Mouse (Mus musculus) forebrain, embryonic 14.5 days (tissue): ENCODE measurements around the gene Dbf4. TPM values are rescaled to one million over a fixed set of nuclear protein-coding genes. Genes with fewer than 3 reads are reported as not detected.

Source experiments
- ATAC-seq: fragments of 200-750 bp; cut with Nextera tagmentation; 2 replicates; pipeline ENCODE4 v1.8.0; 2017; ENCODE audit warnings: mild to moderate bottlenecking, moderate library complexity
- DNase-seq: peaks from one replicate; pipeline ENCODE4 v3.0.0-alpha.2; 2015; ENCODE audit warnings: low spot score
- H3K27ac ChIP-seq: fragments of 300-500 bp; sonication (generic); 2 replicates; pipeline ENCODE4 v1.5.1; 2014; ENCODE audit warnings: low read depth, mild to moderate bottlenecking, control low read depth, low read length, moderate library complexity
- H3K27me3 ChIP-seq: fragments of 300-500 bp; sonication (generic); replicated peaks from 2 replicates; pipeline ENCODE4 v1.6.1; 2014; ENCODE audit warnings: low read length, control low read depth, mixed read lengths; ENCODE audit not compliant: control insufficient read depth, insufficient read depth
- H3K36me3 ChIP-seq: fragments of 300-500 bp; sonication (generic); 2 replicates; pipeline ENCODE4 v1.6.1; 2014; ENCODE audit warnings: low read length, control low read depth; ENCODE audit not compliant: control insufficient read depth, insufficient read depth
- H3K4me1 ChIP-seq: fragments of 300-500 bp; sonication (generic); 2 replicates; pipeline ENCODE4 v1.6.1; 2014; ENCODE audit warnings: antibody characterized with exemption, low read length, control low read depth; ENCODE audit not compliant: control insufficient read depth, insufficient read depth
- H3K4me2 ChIP-seq: fragments of 300-500 bp; sonication (generic); 2 replicates; pipeline ENCODE4 v1.6.1; 2014; ENCODE audit warnings: mild to moderate bottlenecking, control low read depth, low read length
- H3K4me3 ChIP-seq: fragments of 300-500 bp; sonication (generic); 2 replicates; pipeline ENCODE4 v1.5.1; 2014; ENCODE audit warnings: low read depth, low read length, control low read depth
- H3K9ac ChIP-seq: fragments of 300-500 bp; sonication (generic); 2 replicates; pipeline ENCODE4 v1.6.1; 2014; ENCODE audit warnings: mild to moderate bottlenecking, low read length, control low read depth, moderate library complexity
- H3K9me3 ChIP-seq: fragments of 300-500 bp; sonication (generic); replicated peaks from 2 replicates; pipeline ENCODE4 v1.6.1; 2016; ENCODE audit warnings: low read length, control low read depth, mixed read lengths; ENCODE audit not compliant: control insufficient read depth
- WGBS: fragments of 180-500 bp; shearing (Covaris S2); extraction: QIAGEN DNeasy Blood & Tissue Kit; methylation state at CpG from one replicate; pipeline ENCODE4 v1.1.7; 2014; 5-methylcytosine and 5-hydroxymethylcytosine counted together
- polyA plus RNA-seq: library from polyadenylated mRNA; unstranded; fragments of >200 nt; fragmentation: Nextera tagmentation; extraction: Ambion mirVana; gene quantifications from 2 replicates; pipeline ENCODE4 v1.2.1, GENCODE M21; 2014

Dbf4 gene
- polyA plus RNA-seq, 1 experiment from 2014 or later, result 31.6 TPM

- Histone ChIP-seq H3K4me3 (peak overlapping the region; percentile 71), H3K9ac (peak overlapping the region; percentile 88)
- 8% methylated on average over 3 of the region's 3 CpGs for WGBS
Measured at GRCm38 (mm10) chr5:8421424-8421823, 1.1 kb downstream of the Dbf4 start.

GRCm38 (mm10) chr5:8417443-8417842 is 5.1 kb downstream of the Dbf4 start:
- Histone ChIP-seq H3K27me3 (no peaks in the 10 kb centered on the region), H3K9me3 (no peaks in the 10 kb centered on the region), H3K4me1 (peaks cover 3% of the 10 kb centered on the region; the same call in 1 of the 2 replicates), H3K27ac (no peak overlapping the region), H3K9ac (no peak overlapping the region), H3K4me3 (no peak overlapping the region), H3K4me2 (no peak overlapping the region), H3K36me3 (peaks cover 36% of the 10 kb centered on the region)
- 41% methylated on average over 1 of the region's 1 CpGs for WGBS
- ATAC-seq (no peak), DNase-seq (no peak)

More at GRCm38 (mm10) chr5:8421424-8421823, 1.1 kb downstream of the Dbf4 start:
- H3K36me3 ChIP-seq, result peaks cover 22% of the 10 kb centered on the region
- no peak overlapping the region for H3K27ac ChIP-seq
- H3K4me1 ChIP-seq, result peaks cover 5% of the 10 kb centered on the region; the same call in 1 of the 2 replicates
- ATAC-seq (no peak), DNase-seq (no peak)
- H3K4me2 ChIP-seq, result peak overlapping the region; percentile 64
- no peaks in the 10 kb centered on the region for H3K27me3 ChIP-seq
- H3K9me3 ChIP-seq, result no peaks in the 10 kb centered on the region

DNA sequence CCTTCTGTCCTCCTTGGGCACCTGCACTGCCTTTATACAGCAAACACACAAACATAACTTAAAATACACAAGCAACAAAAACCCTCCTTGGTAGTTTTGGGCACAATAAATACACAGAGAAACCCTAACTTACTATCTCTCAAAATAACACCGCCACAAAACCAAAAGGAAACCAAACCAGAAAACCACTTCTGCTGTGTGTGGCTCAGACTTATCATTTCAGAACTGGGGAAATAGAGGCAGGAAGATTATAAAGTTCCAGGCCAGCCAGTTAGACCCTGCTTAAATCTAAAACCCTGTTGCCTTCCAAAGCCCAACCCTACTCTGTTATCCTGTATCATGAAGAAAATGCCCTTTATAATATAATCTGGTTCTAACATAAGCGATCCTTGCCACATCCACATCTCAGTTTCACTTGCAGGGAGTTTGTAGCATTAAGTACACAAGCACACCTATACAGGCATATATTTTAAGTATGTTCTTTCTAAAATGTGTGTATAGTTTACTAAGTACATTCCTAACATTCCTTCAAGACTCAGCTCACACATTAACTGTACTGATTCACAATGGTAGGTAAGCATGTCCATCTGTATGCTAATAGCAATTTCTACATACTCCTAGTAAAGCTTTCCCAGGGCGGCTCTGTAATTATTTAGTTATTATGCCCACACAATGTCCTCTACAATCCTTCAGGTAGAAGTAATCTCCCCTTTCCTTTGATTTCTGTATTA is 5.7 kb downstream of the Dbf4 start:
- no peak overlapping the region for H3K4me2 ChIP-seq
- H3K27ac ChIP-seq, result no peak overlapping the region
- no peaks in the 10 kb centered on the region for H3K27me3 ChIP-seq
- DNase-seq, result no peak
- peaks cover 36% of the 10 kb centered on the region for H3K36me3 ChIP-seq
- 87% methylated on average over 3 of the region's 3 CpGs for WGBS
- H3K4me3 ChIP-seq, result no peak overlapping the region
- H3K9me3 ChIP-seq, result no peaks in the 10 kb centered on the region
- no peak for ATAC-seq
- H3K4me1 ChIP-seq, result peaks cover 3% of the 10 kb centered on the region; the same call in 1 of the 2 replicates
- no peak overlapping the region for H3K9ac ChIP-seq

DNA sequence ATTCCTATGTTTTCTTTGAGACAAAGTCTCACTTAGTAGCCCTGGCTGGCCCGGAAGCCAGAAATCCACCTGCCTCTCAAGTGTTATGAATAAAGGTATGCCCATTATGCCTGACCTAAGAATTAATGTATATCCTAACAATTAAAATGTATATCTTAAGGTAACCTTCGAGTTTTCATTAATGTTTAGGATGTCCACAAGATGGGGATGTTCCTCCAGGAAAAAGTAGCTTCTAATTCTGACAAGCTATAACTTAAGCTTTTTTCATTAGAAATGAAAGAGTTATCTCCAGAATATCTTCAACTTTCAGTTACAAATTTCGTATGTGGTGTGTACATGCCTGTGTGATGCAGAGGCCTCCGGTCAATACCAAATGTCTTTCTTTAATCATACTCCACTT is 13.8 kb downstream of the Dbf4 start:
- no peaks in the 10 kb centered on the region for H3K9me3 ChIP-seq
- DNase-seq, result peak; percentile 5
- peaks cover 41% of the 10 kb centered on the region for H3K36me3 ChIP-seq
- no peaks in the 10 kb centered on the region for H3K27me3 ChIP-seq
- 90% methylated on average over 4 of the region's 4 CpGs for WGBS
- H3K27ac ChIP-seq, result no peak overlapping the region
- H3K4me1 ChIP-seq, result no peaks in the 10 kb centered on the region
- H3K4me2 ChIP-seq, result no peak overlapping the region
- no peak for ATAC-seq
- H3K9ac ChIP-seq, result no peak overlapping the region
- no peak overlapping the region for H3K4me3 ChIP-seq

GRCm38 (mm10) chr5:8397587-8398249 is 24.8 kb downstream of the Dbf4 start:
- Histone ChIP-seq H3K27ac (no peak overlapping the region), H3K4me1 (no peaks in the 10 kb centered on the region), H3K4me3 (no peak overlapping the region), H3K27me3 (no peaks in the 10 kb centered on the region), H3K36me3 (peaks cover 37% of the 10 kb centered on the region), H3K9me3 (no peaks in the 10 kb centered on the region), H3K4me2 (no peak overlapping the region), H3K9ac (no peak overlapping the region)
- WGBS, result 93% methylated on average over 13 of the region's 13 CpGs
- ATAC-seq (no peak), DNase-seq (no peak)

GRCm38 (mm10) chr5:8393891-8394583 is 28.5 kb downstream of the Dbf4 start:
- Histone ChIP-seq H3K36me3 (peaks cover 22% of the 10 kb centered on the region), H3K4me2 (no peak overlapping the region), H3K9ac (no peak overlapping the region), H3K27me3 (no peaks in the 10 kb centered on the region), H3K4me3 (no peak overlapping the region), H3K4me1 (no peaks in the 10 kb centered on the region), H3K9me3 (no peaks in the 10 kb centered on the region), H3K27ac (no peak overlapping the region)
- DNase-seq, result no peak
- ATAC-seq, result no peak
- WGBS, result 72% methylated on average over 1 of the region's 1 CpGs

DNA sequence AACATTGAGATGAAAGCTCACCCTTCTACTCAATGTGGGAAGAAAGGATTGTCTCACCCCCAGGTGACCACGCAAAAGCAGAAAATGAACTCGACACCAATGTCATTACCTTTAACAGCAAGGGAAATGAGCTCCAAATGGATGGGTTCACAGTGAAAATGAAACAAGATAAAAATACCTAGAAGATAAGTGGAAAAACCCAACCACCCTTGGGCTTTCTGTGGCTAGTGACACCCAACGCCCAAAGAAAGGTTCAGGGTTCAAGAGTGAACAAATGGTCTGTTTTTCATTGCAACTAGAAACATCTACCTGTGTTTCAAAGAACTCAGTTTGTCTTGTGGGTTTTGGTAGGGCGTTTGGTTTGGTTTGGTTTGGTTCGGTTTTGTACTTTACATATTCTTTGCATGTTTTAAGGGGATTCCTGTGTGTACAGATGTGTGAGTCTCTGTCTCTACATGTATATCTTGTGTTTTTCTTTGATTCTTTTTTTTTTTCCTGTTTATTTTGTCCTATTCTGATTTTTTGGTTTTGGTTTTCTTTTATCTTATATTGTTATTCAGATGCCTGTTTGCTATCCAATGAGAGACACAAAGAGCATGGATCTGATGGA is 48.1 kb downstream of the Dbf4 start:
- no peaks in the 10 kb centered on the region for H3K36me3 ChIP-seq
- WGBS, result 87% methylated on average over 5 of the region's 5 CpGs
- no peaks in the 10 kb centered on the region for H3K9me3 ChIP-seq
- H3K27me3 ChIP-seq, result no peaks in the 10 kb centered on the region
- H3K4me1 ChIP-seq, result no peaks in the 10 kb centered on the region
- no peak overlapping the region for H3K4me2 ChIP-seq
- no peak for DNase-seq
- no peak overlapping the region for H3K9ac ChIP-seq
- H3K4me3 ChIP-seq, result no peak overlapping the region
- H3K27ac ChIP-seq, result no peak overlapping the region
- ATAC-seq, result no peak

- Histone ChIP-seq H3K4me1 (no peaks in the 10 kb centered on the region), H3K27ac (no peak overlapping the region), H3K9me3 (no peaks in the 10 kb centered on the region), H3K4me2 (no peak overlapping the region), H3K4me3 (no peak overlapping the region), H3K9ac (no peak overlapping the region), H3K27me3 (no peaks in the 10 kb centered on the region), H3K36me3 (no peaks in the 10 kb centered on the region)
- 75% methylated on average over 4 of the region's 4 CpGs for WGBS
- no peak for ATAC-seq
- DNase-seq, result no peak
Measured at GRCm38 (mm10) chr5:8373415-8373814, 49.1 kb downstream of the Dbf4 start.
